Mouse (Mus musculus) heart, adult 2 months (tissue): Measurements from ENCODE around the gene Dcun1d4. TPM values are rescaled to one million over a fixed set of nuclear protein-coding genes. Genes with fewer than 3 reads are reported as not detected.

Experiments
- DNase-seq, 2 experiments: peaks; one replicate each; pipeline ENCODE4 v3.0.0; 2021
- H3K27ac ChIP-seq: fragments of 200-600 bp; 2 replicates; pipeline ENCODE4 v1.8.1; 2022
- H3K27me3 ChIP-seq: fragments of 200-500 bp; 2 replicates; pipeline ENCODE4 v1.6.1; 2012; ENCODE audit warnings: mild to moderate bottlenecking, low read length, inconsistent platforms, mixed read lengths; ENCODE audit not compliant: control insufficient read depth, insufficient read depth
- H3K36me3 ChIP-seq: fragments of 200-500 bp; 2 replicates; pipeline ENCODE4 v1.6.1; 2012; ENCODE audit warnings: low read length, inconsistent platforms; ENCODE audit not compliant: control insufficient read depth, insufficient read depth
- H3K4me1 ChIP-seq: fragments of 200-500 bp; 2 replicates; pipeline ENCODE4 v1.6.1; 2011; ENCODE audit warnings: low read length; ENCODE audit not compliant: control insufficient read depth, insufficient read depth
- H3K4me3 ChIP-seq: fragments of 200-600 bp; 2 replicates; pipeline ENCODE4 v1.8.1; 2022
- H3K79me2 ChIP-seq: fragments of 200-500 bp; replicated peaks from 2 replicates; pipeline ENCODE4 v1.6.1; 2012; ENCODE audit warnings: mild to moderate bottlenecking, inconsistent platforms, low read length, moderate library complexity, mixed read lengths; ENCODE audit not compliant: control insufficient read depth, insufficient read depth
- H3K9ac ChIP-seq: fragments of 200-500 bp; 2 replicates; pipeline ENCODE4 v1.6.1; 2012; ENCODE audit warnings: low read depth, mild to moderate bottlenecking, control low read depth, inconsistent platforms, low read length, mixed read lengths
- CTCF ChIP-seq: fragments of 200-600 bp; IDR thresholded peaks from 2 replicates; pipeline ENCODE4 v1.8.1; 2022; ENCODE audit warnings: antibody characterized with exemption, mild to moderate bottlenecking, moderate library complexity
- EP300 ChIP-seq: fragments of 200-500 bp; IDR thresholded peaks from 2 replicates; pipeline ENCODE4 v1.6.1; 2011; ENCODE audit warnings: low read depth, low read length, control low read depth; ENCODE audit not compliant: insufficient read depth
- POLR2A ChIP-seq: fragments of 200-500 bp; IDR thresholded peaks from 2 replicates; pipeline ENCODE4 v1.6.1; 2011; ENCODE audit warnings: mild to moderate bottlenecking, low read depth, low read length, control low read depth; ENCODE audit not compliant: insufficient read depth
- WGBS: fragments of 180-500 bp; shearing (Covaris S2); methylation state at CpG from one replicate; pipeline ENCODE4 v1.1.7; 2018; 5-methylcytosine and 5-hydroxymethylcytosine counted together
- intact Hi-C: fragments of 180-260 bp; cut with DNase I; formaldehyde crosslinking; loops from one replicate; pipeline ENCODE4 v1.15.1; 2025
- polyA plus RNA-seq: library from polyadenylated mRNA; depleted of rRNA; stranded (reverse); fragments of >200 nt; gene quantifications from 2 replicates; pipeline ENCODE4 v1.2.3, GENCODE M21; 2012
- total RNA-seq, 2 experiments: library from RNA; stranded (reverse); gene quantifications; 2 replicates each; pipeline ENCODE4 v1.2.3; 2021

Gene Dcun1d4
- total and polyA plus RNA-seq, 3 experiments: 4.7 to 17.4 (median 17.2) TPM

GRCm38 (mm10) chr5:73555096-73555852 is 74.5 kb downstream of the Dcun1d4 start:
- Histone ChIP-seq H3K4me3 (no peak overlapping the region), H3K36me3 (no peaks in the 10 kb centered on the region), H3K27ac (no peak overlapping the region), H3K79me2 (no peaks in the 10 kb centered on the region), H3K4me1 (no peaks in the 10 kb centered on the region), H3K27me3 (no peaks in the 10 kb centered on the region), H3K9ac (no peak overlapping the region)
- 75% methylated on average over 8 of the region's 8 CpGs for WGBS
- TF ChIP-seq EP300 (no peak), CTCF (no peak), POLR2A (no peak)
- DNase-seq: no peak
- intact Hi-C loops: no loop called here

DNA sequence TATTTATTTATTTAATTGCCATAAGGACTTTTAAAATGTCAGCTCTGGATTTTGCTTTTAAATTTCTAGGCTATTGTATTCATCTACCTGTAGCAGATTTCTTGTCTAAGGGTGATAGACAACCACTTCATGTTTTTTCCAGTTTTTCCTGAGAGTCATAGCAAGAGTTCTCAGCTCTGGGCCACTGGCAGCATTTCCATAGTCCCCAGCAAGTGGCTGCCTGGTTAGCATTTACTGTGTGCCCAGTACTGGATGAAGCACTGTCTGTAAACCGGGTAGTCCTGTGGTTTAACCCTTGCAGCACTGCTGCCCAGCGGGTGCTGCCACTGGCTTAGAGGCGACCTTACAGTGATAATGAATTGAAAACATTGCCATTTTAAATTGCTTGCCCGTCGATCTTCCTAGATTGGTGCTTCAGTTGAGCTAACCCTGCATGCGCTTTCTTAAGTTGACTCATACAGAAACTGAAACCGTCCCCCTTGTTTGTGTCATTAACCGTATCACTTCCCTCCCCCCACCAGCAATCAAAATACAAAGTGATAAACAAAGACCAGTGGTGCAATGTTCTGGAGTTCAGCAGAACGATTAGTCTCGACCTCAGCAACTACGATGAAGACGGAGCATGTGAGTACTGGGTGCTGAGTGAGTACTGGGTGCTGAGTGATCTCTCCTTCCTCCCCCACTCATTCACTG is 76.1 kb downstream of the Dcun1d4 start:
- WGBS: 81% methylated on average over 12 of the region's 12 CpGs
- DNase-seq: no peak
- Histone ChIP-seq H3K27me3 (no peaks in the 10 kb centered on the region), H3K4me3 (no peak overlapping the region), H3K79me2 (no peaks in the 10 kb centered on the region), H3K9ac (no peak overlapping the region), H3K27ac (no peak overlapping the region), H3K36me3 (no peaks in the 10 kb centered on the region), H3K4me1 (no peaks in the 10 kb centered on the region)
- no peak for TF ChIP-seq EP300
- intact Hi-C loops: no loop called here

GRCm38 (mm10) chr5:73558756-73559155 is 78.0 kb downstream of the Dcun1d4 start:
- Histone ChIP-seq H3K9ac (no peak overlapping the region), H3K79me2 (no peaks in the 10 kb centered on the region), H3K4me1 (no peaks in the 10 kb centered on the region; the same call in 1 of the 2 replicates), H3K4me3 (no peak overlapping the region), H3K36me3 (no peaks in the 10 kb centered on the region), H3K27me3 (no peaks in the 10 kb centered on the region), H3K27ac (no peak overlapping the region)
- 90% methylated on average over 6 of the region's 6 CpGs for WGBS
- DNase-seq: no peak
- TF ChIP-seq CTCF: no peak
- TF ChIP-seq EP300: no peak
- TF ChIP-seq POLR2A: no peak
- intact Hi-C loops: no loop called here

DNA sequence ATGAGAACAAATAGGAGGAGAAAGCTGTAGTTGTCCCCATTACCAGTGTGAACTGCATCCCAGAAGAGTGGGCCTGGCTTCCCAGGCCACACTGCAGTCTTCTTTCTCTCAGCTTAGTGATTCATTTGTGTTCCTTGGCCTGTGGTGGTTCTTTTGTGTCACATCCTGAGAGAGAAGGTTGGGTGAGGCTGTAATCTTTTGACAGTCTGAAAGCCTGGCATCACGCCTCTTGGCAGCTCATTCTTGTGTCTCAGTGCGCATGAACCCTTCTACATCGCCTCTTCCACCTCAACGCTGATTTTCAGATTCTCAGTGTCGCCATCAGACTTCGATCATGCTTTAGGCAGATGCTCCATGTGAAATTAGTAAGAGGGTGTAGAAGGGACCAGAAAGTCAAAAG is 83.2 kb downstream of the Dcun1d4 start:
- 76% methylated on average over 6 of the region's 6 CpGs for WGBS
- TF ChIP-seq EP300 (no peak), POLR2A (no peak), CTCF (no peak)
- intact Hi-C loops: no loop called here

GRCm38 (mm10) chr5:73566119-73566518 is 85.3 kb downstream of the Dcun1d4 start:
- Histone ChIP-seq H3K36me3 (no peaks in the 10 kb centered on the region), H3K4me3 (no peak overlapping the region), H3K79me2 (no peaks in the 10 kb centered on the region), H3K27me3 (no peaks in the 10 kb centered on the region), H3K9ac (no peak overlapping the region), H3K27ac (no peak overlapping the region), H3K4me1 (no peaks in the 10 kb centered on the region; the same call in none of the 2 replicates)
- DNase-seq: no peak
- intact Hi-C loops: no loop called here
- TF ChIP-seq CTCF (no peak), EP300 (no peak), POLR2A (no peak)
- 62% methylated on average over 5 of the region's 5 CpGs for WGBS

More for the DNA sequence above, 83.2 kb downstream of the Dcun1d4 start:
- Histone ChIP-seq H3K27me3 (no peaks in the 10 kb centered on the region), H3K4me3 (no peak overlapping the region), H3K9ac (no peak overlapping the region), H3K79me2 (no peaks in the 10 kb centered on the region), H3K36me3 (no peaks in the 10 kb centered on the region), H3K27ac (no peak overlapping the region), H3K4me1 (no peaks in the 10 kb centered on the region; the same call in none of the 2 replicates)
- DNase-seq: peak in 1 of 2 experiments; percentile 37

- H3K79me2 ChIP-seq: no peaks in the 10 kb centered on the region
Measured at GRCm38 (mm10) chr5:73566892-73567291, 86.1 kb downstream of the Dcun1d4 start.

More at GRCm38 (mm10) chr5:73566892-73567291, 86.1 kb downstream of the Dcun1d4 start:
- H3K27me3 ChIP-seq: no peaks in the 10 kb centered on the region
- no peak overlapping the region for H3K27ac ChIP-seq
- no peaks in the 10 kb centered on the region; the same call in none of the 2 replicates for H3K4me1 ChIP-seq
- TF ChIP-seq POLR2A (no peak), EP300 (no peak), CTCF (no peak)
- intact Hi-C loops: no loop called here
- no peaks in the 10 kb centered on the region for H3K36me3 ChIP-seq
- no peak for DNase-seq
- 61% methylated on average over 4 of the region's 4 CpGs for WGBS
- no peak overlapping the region for H3K9ac ChIP-seq
- H3K4me3 ChIP-seq: no peak overlapping the region
